Mouse (Mus musculus) liver, adult 2 months (tissue): ENCODE measurements around the gene Fam19a3. TPM values are rescaled to one million over a fixed set of nuclear protein-coding genes. Genes with fewer than 3 reads are reported as not detected.

Source experiments
- DNase-seq: peaks from one replicate; pipeline ENCODE4 v3.0.0-alpha.2; 2011; ENCODE audit warnings: low read depth, low spot score; ENCODE audit errors: extremely low read depth
- H3K27ac ChIP-seq: fragments of 200-500 bp; replicated peaks from 2 replicates; pipeline ENCODE4 v1.5.1; 2012; ENCODE audit warnings: low read depth, mild to moderate bottlenecking, control low read depth, inconsistent platforms, low read length; ENCODE audit not compliant: insufficient read depth
- H3K27me3 ChIP-seq: fragments of 200-500 bp; 2 replicates; pipeline ENCODE4 v1.6.1; 2012; ENCODE audit warnings: mild to moderate bottlenecking, moderate library complexity, low read length, inconsistent platforms; ENCODE audit not compliant: control insufficient read depth, insufficient read depth
- H3K36me3 ChIP-seq: fragments of 200-500 bp; 2 replicates; pipeline ENCODE4 v1.6.1; 2012; ENCODE audit warnings: low read length, inconsistent platforms; ENCODE audit not compliant: control insufficient read depth, insufficient read depth
- H3K4me1 ChIP-seq: fragments of 200-500 bp; 2 replicates; pipeline ENCODE4 v1.6.1; 2011; ENCODE audit warnings: low read length; ENCODE audit not compliant: control insufficient read depth, insufficient read depth
- H3K4me3 ChIP-seq: fragments of 200-500 bp; 2 replicates; pipeline ENCODE4 v1.5.1; 2011; ENCODE audit warnings: low read depth, mild to moderate bottlenecking, control low read depth, low read length, moderate library complexity; ENCODE audit not compliant: insufficient read depth
- H3K79me2 ChIP-seq: fragments of 200-500 bp; 2 replicates; pipeline ENCODE4 v1.6.1; 2012; ENCODE audit warnings: inconsistent platforms, mild to moderate bottlenecking, low read length, moderate library complexity; ENCODE audit not compliant: control insufficient read depth, insufficient read depth
- H3K9ac ChIP-seq: fragments of 200-500 bp; 2 replicates; pipeline ENCODE4 v1.6.1; 2012; ENCODE audit warnings: low read depth, mild to moderate bottlenecking, control low read depth, inconsistent platforms, low read length
- CTCF ChIP-seq: fragments of 200-500 bp; IDR thresholded peaks from 2 replicates; pipeline ENCODE4 v1.5.1; 2011; ENCODE audit warnings: low read depth, low read length, control low read depth
- POLR2A ChIP-seq: fragments of 200-500 bp; IDR thresholded peaks from 2 replicates; pipeline ENCODE4 v1.6.1; 2011; ENCODE audit warnings: low read length, control low read depth; ENCODE audit not compliant: insufficient read depth; ENCODE audit errors: extremely low read depth
- WGBS: fragments of 180-500 bp; shearing (Covaris S2); methylation state at CpG from one replicate; pipeline ENCODE4 v1.1.7; 2018; 5-methylcytosine and 5-hydroxymethylcytosine counted together
- polyA plus RNA-seq: library from polyadenylated mRNA; depleted of rRNA; stranded (reverse); fragments of >200 nt; gene quantifications from 2 replicates; pipeline ENCODE4 v1.2.3, GENCODE M21; 2012
- total RNA-seq: library from RNA; depleted of rRNA; stranded (reverse); fragments of >200 nt; gene quantifications from 2 replicates; pipeline ENCODE4 v1.2.3, GENCODE M21; 2014

Gene Fam19a3
- total and polyA plus RNA-seq, 2 experiments, result under 0.01 to 0.05 TPM

DNA sequence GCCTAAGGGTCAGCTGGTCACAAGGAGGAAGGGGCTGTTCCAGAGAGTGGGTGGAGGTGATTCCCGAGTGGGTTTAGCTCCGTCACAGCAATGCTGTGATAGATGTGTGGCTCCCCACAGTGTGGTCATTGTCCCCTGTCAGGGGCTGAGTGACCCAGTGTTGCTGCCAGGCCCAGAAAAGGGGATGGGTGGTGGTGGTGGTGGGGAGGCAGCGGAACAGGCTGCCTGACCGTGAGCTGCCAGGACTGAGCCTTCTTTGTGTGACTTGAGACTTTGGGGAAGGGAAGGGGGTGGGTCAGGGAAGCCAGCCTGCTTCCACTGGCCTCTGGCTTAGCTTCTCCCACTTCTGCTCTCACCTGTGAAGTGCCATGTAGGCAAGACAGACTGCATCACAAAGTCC, 9.4 kb upstream of the Fam19a3 start:
- 69% methylated on average over 4 of the region's 4 CpGs for WGBS
- no peaks in the 10 kb centered on the region for H3K36me3 ChIP-seq
- H3K27me3 ChIP-seq, result no peaks in the 10 kb centered on the region
- TF ChIP-seq POLR2A (no peak), CTCF (no peak)
- H3K9ac ChIP-seq, result no peak overlapping the region
- H3K4me1 ChIP-seq, result peaks cover 17% of the 10 kb centered on the region
- DNase-seq, result no peak
- no peak overlapping the region for H3K27ac ChIP-seq
- no peak overlapping the region for H3K4me3 ChIP-seq
- no peaks in the 10 kb centered on the region for H3K79me2 ChIP-seq

DNA sequence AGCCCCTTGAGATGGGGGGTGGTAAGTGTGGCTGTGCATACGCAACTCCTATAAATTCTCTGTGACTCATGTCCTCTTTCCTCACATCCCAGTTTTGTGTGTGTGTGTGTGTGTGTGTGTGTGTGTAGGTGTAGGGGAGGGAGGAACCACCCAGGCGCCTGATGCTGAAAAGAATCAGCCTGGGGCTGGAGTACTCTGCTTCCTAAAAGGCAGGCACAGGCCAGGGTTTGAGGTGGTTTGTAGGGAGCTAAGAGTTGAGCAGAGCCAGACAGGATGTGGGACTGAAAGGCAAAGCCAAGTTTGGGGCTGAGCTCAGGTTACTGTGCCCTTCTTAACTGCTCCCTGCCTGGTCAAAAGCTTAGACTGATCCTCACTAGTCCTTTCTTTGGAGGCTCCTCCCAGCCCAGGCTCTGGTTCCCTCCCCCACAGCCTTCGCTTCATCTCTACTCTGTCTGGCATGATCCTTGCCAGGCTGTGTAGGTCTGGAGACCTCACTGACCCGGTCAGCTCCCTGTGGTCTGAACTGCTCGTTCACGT, 8.8 kb upstream of the Fam19a3 start:
- Histone ChIP-seq H3K36me3 (no peaks in the 10 kb centered on the region), H3K9ac (no peak overlapping the region), H3K27ac (no peak overlapping the region), H3K4me1 (peaks cover 17% of the 10 kb centered on the region), H3K4me3 (peak overlapping the region; percentile 45; the same call in 1 of the 2 replicates), H3K27me3 (no peaks in the 10 kb centered on the region), H3K79me2 (no peaks in the 10 kb centered on the region)
- TF ChIP-seq CTCF (no peak), POLR2A (no peak)
- 50% methylated on average over 6 of the region's 6 CpGs for WGBS
- DNase-seq, result no peak

DNA sequence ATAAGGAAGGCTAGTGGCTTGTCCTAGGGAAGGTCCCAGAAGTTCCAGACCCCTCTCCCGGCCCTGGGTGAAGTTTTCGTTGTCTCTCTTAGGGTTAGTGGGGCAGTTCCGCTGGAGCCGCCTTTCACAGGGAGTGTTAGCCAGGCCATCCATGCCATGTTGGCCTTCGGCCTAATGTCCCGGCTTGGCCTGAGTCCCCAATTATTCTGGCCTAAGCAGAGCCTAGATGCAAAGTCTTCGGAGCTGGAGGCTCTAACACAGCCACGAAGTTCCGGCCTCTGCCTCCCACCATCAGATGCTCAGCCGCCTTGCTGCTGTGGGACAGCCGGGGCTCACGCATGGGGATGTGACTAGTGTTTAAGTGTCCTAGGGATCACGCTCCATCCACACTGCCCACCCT, 8.2 kb upstream of the Fam19a3 start:
- peaks cover 17% of the 10 kb centered on the region for H3K4me1 ChIP-seq

DNA sequence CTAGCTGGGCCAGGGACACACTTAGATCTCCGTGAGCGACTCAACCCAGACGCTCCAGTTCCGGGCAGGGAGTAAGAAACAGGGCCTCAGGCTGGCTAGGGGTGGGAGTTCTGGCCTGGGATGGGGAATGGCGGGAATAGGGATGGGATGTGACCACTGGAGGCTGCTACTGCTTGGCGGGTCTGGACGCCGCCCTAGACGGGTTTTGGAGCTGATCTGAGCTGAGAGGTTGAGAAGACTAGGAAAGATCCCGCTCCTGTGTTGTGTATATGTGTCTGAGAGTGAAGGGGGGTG, 7.6 kb upstream of the Fam19a3 start:
- H3K36me3 ChIP-seq, result no peaks in the 10 kb centered on the region
- H3K79me2 ChIP-seq, result no peaks in the 10 kb centered on the region
- peaks cover 15% of the 10 kb centered on the region for H3K4me1 ChIP-seq
- 4% methylated on average over 10 of the region's 10 CpGs for WGBS
- TF ChIP-seq POLR2A (no peak), CTCF (no peak)
- H3K4me3 ChIP-seq, result peak overlapping the region; percentile 82
- peak overlapping the region; percentile 89 for H3K9ac ChIP-seq
- peak overlapping the region; percentile 59 for H3K27ac ChIP-seq
- DNase-seq, result no peak
- no peaks in the 10 kb centered on the region for H3K27me3 ChIP-seq

More for the DNA sequence above, 8.2 kb upstream of the Fam19a3 start:
- Histone ChIP-seq H3K79me2 (no peaks in the 10 kb centered on the region), H3K36me3 (no peaks in the 10 kb centered on the region), H3K9ac (peak overlapping the region; percentile 7), H3K4me3 (peak overlapping the region; percentile 82), H3K27me3 (no peaks in the 10 kb centered on the region), H3K27ac (no peak overlapping the region)
- WGBS, result 21% methylated on average over 13 of the region's 13 CpGs
- peak; percentile 42 for DNase-seq
- TF ChIP-seq POLR2A (no peak), CTCF (no peak)

DNA sequence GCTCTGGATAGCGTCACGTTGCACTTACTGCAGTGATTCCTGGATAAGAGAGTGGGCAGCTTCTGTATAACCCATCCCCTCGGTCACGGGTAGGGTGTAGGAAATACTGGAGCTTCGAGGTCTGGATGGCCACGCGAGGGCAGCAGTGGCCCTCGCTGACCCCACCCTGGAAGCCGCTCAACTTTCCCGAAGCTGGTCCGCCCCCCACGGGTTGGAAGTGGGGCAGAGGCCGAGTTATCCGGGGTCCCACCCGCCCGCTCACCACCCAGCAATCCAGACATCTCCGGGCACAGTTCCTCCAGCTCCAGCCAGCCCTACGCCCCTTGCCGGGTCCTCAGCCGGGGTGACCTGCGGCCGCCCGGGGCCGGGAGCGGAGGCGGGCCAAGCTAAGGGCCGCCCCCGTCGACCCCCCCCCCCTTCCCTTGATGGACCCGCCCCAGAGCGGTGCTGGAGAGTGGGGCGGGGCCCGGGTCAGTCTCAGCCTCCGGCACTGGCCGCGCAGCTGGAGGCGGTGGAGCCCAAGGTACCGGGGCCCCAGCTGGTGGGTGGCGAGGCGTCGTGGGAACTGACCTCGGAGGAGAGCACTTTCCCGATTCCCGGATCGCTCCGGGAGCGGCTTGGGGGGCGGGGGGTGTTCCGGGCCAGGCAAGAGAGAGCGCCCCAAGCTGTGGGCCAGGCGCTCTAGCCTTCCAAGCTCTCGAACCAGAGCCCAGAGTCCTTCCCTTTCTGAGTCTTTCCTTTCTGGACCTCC, 7.1 kb upstream of the Fam19a3 start:
- WGBS, result 1% methylated on average over 43 of the region's 52 CpGs

DNA sequence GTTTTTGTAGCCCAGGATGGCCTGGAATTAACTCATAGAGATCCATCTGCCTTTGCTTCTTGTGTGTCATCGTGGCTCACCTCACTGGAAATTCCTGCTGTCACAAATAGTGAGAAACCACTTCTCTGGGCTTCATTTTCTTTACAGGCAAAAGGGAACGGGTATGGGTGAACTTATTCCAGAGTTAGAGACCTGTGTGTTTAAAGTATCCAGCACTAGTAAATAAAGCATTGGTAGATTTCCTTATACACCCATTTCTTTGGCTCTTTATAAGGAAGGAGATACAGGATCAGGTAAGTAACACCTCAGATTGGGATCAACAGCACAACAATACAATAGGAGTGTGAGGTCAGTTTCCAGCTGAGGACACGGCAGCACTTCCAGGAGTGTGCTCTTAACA, 6.4 kb upstream of the Fam19a3 start, which contains the start of gene Rhoc:
Gene Rhoc (plus strand): TSS at position 301 of the 400 bp plus-strand sequence.
- H3K4me3 ChIP-seq, result peak within 1 kb of the TSS; percentile 82
- TF ChIP-seq CTCF (no peak), POLR2A (no peak)
- H3K27me3 ChIP-seq, result no peaks in the 10 kb centered on the region
- DNase-seq, result no peak
- peak within 1 kb of the TSS; percentile 59 for H3K27ac ChIP-seq
- peaks cover 7% of the 10 kb centered on the region for H3K4me1 ChIP-seq
- peak within 1 kb of the TSS; percentile 89 for H3K9ac ChIP-seq
- H3K36me3 ChIP-seq, result no peaks in the 10 kb centered on the region
- 43% methylated on average over 3 of the region's 3 CpGs for WGBS
- no peaks in the 10 kb centered on the region for H3K79me2 ChIP-seq

More for the DNA sequence above, 7.1 kb upstream of the Fam19a3 start:
- Histone ChIP-seq H3K4me1 (peaks cover 10% of the 10 kb centered on the region), H3K27me3 (no peaks in the 10 kb centered on the region), H3K9ac (peak overlapping the region; percentile 89), H3K27ac (peak overlapping the region; percentile 59), H3K4me3 (peak overlapping the region; percentile 82), H3K79me2 (no peaks in the 10 kb centered on the region), H3K36me3 (no peaks in the 10 kb centered on the region)
- DNase-seq, result peak; percentile 50
- TF ChIP-seq CTCF (peak; percentile 86), POLR2A (0 out of 2 replicates have a peak, but pooled peaks have one; percentile 15)
